Mouse (Mus musculus) olfactory bulb, adult 2 months (tissue): ENCODE measurements around the gene Gm7534. TPM values are rescaled to one million over a fixed set of nuclear protein-coding genes. Genes with fewer than 3 reads are reported as not detected.

ENCODE experiments used
- H3K27ac ChIP-seq: fragments of 200-500 bp; 2 replicates; pipeline ENCODE4 v1.5.1; 2012; ENCODE audit warnings: low read depth, low read length; ENCODE audit not compliant: insufficient read depth
- H3K4me1 ChIP-seq: fragments of 200-500 bp; 2 replicates; pipeline ENCODE4 v1.6.1; 2012; ENCODE audit warnings: low read length; ENCODE audit not compliant: control insufficient read depth, insufficient read depth
- H3K4me3 ChIP-seq: fragments of 200-500 bp; 2 replicates; pipeline ENCODE4 v1.5.1; 2012; ENCODE audit warnings: mild to moderate bottlenecking, low read depth, low read length, moderate library complexity; ENCODE audit not compliant: insufficient read depth
- CTCF ChIP-seq: fragments of 200-500 bp; IDR thresholded peaks from 2 replicates; pipeline ENCODE4 v1.5.1; 2012; ENCODE audit warnings: low read depth, mild to moderate bottlenecking, low read length, moderate library complexity; ENCODE audit not compliant: insufficient read depth
- POLR2A ChIP-seq: fragments of 200-500 bp; IDR thresholded peaks from 2 replicates; pipeline ENCODE4 v1.6.1; 2012; ENCODE audit warnings: mild to moderate bottlenecking, low read depth, low read length, moderate library complexity; ENCODE audit not compliant: insufficient read depth
- WGBS: fragments of 180-500 bp; shearing (Covaris S2); methylation state at CpG from one replicate; pipeline ENCODE4 v1.1.7; 2018; 5-methylcytosine and 5-hydroxymethylcytosine counted together
- polyA plus RNA-seq: library from polyadenylated mRNA; stranded (reverse); fragments of >200 nt; gene quantifications from 2 replicates; pipeline ENCODE4 v1.2.4, GENCODE M21; 2012; ENCODE audit warnings: low replicate concordance; ENCODE audit not compliant: missing spikeins, insufficient read depth, insufficient read length

Gm7534 gene
- not detected in 2 replicates for polyA plus RNA-seq

DNA sequence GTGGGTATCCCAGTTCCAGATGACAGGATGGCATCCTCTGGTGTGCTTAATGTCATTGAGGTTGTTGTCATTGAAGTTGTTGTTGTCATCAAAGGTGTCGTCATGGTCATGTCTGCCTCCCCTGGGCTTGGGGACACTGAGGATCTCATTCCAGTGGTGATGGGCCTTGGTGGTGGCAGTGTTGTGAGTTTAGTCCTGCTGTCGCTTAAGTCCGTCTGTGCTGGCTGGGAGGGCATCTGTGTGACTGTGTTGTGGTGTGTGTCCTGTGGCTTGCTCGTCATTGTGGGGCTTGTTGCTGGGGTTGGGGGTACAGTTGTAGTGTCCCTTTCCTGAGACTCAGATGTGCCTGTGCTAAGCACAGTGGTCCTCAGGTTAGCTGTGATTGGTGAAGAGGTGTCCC is at the start of gene Gm7534:
Gene Gm7534 (minus strand): TSS at position 101 of the 400 bp plus-strand sequence.
- no peak within 1 kb of the TSS for H3K4me3 ChIP-seq
- TF ChIP-seq POLR2A = no peak
- WGBS = 93% methylated on average over 4 of the region's 4 CpGs
- H3K27ac ChIP-seq = no peak within 1 kb of the TSS
- H3K4me1 ChIP-seq = no peaks in the 10 kb centered on the region

DNA sequence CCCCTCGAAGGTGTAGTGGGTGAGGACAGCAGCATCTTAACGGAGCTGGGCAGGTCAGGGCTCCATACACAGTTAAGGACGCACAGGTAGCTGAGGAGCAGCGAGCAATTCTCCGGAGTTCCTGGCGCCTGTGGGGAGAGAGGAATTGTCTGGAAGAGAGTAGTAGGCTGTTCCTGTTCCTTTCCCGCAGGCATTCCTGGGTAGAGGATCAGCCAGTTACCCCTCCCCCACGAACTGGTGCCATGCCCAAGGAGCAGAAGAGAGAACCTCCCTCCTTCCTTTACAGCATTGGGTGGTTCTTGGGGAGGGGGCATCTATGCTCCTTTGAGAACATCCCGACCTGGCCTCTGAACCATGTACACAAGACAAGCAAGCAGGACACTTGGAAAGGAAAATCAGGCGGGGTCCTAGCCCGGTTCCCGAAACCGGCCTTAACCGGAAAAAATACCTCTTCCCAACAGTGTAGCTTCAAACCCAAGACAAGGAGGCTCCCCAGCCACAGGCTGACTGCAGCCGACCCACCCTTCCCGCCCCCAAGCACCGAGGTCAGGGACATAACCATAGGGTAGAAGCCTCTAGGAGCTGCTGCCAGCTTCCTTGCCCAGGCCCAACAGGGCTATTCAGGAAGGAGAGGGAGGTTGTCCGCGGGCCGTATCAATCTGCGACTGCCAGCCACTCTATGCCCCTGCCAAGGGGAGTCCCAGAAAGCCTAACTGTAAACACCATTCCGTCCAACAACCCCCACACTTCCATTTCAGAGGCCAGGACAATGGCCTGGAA is 49.5 kb upstream of the Gm7534 start:
- Histone ChIP-seq H3K4me3 (peak overlapping the region; percentile 54), H3K4me1 (peaks cover 23% of the 10 kb centered on the region), H3K27ac (no peak overlapping the region)
- WGBS = 20% methylated on average over 22 of the region's 22 CpGs
- TF ChIP-seq CTCF (no peak), POLR2A (no peak)

GRCm38 (mm10) chr4:134251241-134252130 is 48.7 kb upstream of the Gm7534 start:
- H3K4me1 ChIP-seq = peaks cover 23% of the 10 kb centered on the region
- no peak for TF ChIP-seq CTCF
- TF ChIP-seq POLR2A = no peak
- H3K4me3 ChIP-seq = peak overlapping the region; percentile 54
- H3K27ac ChIP-seq = no peak overlapping the region
- 1% methylated on average over 91 of the region's 91 CpGs for WGBS

DNA sequence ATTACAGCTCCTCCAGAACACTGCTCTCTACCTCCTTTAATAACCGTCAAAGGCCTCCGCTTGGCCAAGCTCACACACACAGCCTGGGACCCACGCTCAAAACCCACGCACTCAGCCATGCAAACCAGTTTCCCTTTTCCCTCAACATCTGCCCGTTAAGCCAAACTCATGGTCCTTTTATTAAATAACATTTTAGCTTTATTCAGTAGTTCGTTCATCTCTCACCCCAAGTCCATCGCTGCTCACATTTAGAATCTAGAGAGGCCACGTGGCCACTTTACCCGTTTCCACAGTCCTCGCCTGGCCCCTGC is 48.1 kb upstream of the Gm7534 start:
- 8% methylated on average over 10 of the region's 10 CpGs for WGBS
- Histone ChIP-seq H3K27ac (no peak overlapping the region), H3K4me1 (peaks cover 23% of the 10 kb centered on the region), H3K4me3 (peak overlapping the region; percentile 54)
- TF ChIP-seq CTCF = no peak
- no peak for TF ChIP-seq POLR2A

GRCm38 (mm10) chr4:134250116-134250929 is 47.5 kb upstream of the Gm7534 start:
- H3K4me3 ChIP-seq = peak overlapping the region; percentile 54
- no peak overlapping the region for H3K27ac ChIP-seq
- TF ChIP-seq CTCF (no peak), POLR2A (no peak)
- 6% methylated on average over 27 of the region's 27 CpGs for WGBS
- peaks cover 23% of the 10 kb centered on the region for H3K4me1 ChIP-seq

DNA sequence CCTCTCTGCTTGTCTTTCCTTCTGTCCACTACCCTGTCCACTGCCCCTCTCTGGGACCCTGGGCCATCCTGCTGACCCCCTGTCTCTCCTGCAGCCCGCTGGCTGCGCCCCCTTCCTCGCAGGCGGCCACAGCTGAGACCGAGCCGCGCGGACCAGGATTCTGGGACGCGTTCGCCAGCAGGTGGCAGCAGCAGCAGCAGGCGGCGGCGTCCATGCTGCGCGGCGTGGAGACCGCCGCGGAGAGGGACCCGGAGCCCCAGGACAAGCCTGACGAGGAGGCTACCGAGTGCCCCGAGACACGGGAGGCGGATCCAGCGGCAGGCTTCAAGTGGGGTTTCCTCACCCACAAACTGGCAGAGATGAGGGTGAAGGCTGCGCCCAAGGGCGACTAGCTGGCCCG is 46.8 kb upstream of the Gm7534 start:
- TF ChIP-seq POLR2A (no peak), CTCF (peak; percentile 88)
- 1% methylated on average over 30 of the region's 30 CpGs for WGBS
- Histone ChIP-seq H3K27ac (no peak overlapping the region), H3K4me1 (peaks cover 27% of the 10 kb centered on the region), H3K4me3 (peak overlapping the region; percentile 41)

GRCm38 (mm10) chr4:134246719-134247258 is 44.0 kb upstream of the Gm7534 start, which contains the start of gene Gm30191:
Gm30191 (plus strand) TSS chr4:134246935.
- WGBS = 65% methylated on average over 7 of the region's 7 CpGs
- Histone ChIP-seq H3K4me1 (peaks cover 36% of the 10 kb centered on the region), H3K4me3 (no peak within 1 kb of the TSS), H3K27ac (no peak within 1 kb of the TSS)
- TF ChIP-seq POLR2A (no peak), CTCF (no peak)

- Histone ChIP-seq H3K4me3 (no peak overlapping the region), H3K4me1 (peaks cover 30% of the 10 kb centered on the region), H3K27ac (no peak overlapping the region)
- TF ChIP-seq POLR2A = no peak
- no peak for TF ChIP-seq CTCF
- WGBS = 49% methylated on average over 4 of the region's 4 CpGs
Measured at GRCm38 (mm10) chr4:134246256-134246655, 43.5 kb upstream of the Gm7534 start.
